Mouse (Mus musculus): ENCODE measurements around the gene Immp2l. TPM values are rescaled to one million over a fixed set of nuclear protein-coding genes. Genes with fewer than 3 reads are reported as not detected.

Gene Immp2l
- polyA plus RNA-seq, 1 experiment from 2014 or later = 12.5 TPM

DNA sequence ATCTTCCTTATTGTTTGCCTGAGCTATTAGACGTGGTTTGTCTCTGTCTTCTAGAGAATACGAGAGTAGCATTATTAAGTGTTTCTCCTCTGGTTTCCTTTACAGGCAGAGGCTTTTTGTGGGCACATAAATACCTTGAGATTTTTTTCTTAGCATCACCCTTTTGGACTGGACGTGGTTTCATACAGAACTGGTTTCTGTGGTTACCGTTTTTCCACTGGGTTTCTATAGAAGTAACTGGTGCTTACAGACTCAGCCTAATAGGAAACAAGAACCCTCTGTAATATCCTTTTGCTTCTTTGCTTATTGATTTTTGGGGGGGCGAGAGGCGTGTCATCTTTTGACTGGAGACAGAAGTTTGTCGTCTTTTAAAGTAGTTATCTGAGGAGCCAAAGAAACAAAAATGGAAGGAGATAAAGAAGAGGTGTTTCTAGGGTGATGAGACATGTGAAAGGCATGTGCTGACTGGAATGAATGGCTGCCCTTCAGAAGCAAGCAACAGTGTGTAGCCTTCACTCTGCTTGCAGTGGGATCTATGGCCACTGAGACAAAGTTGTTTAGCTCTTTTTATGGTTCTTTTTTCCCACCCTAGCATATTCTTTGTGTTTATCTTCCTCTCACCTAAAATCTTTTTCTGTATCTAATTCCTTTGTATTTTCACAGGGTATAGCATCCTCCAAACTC is 307.2 kb downstream of the Immp2l start:
- H3K27ac ChIP-seq (ENCODE audit: low read length) = no peak overlapping the region
- 50% methylated on average over 7 of the region's 7 CpGs for WGBS (ENCODE audit: insufficient replicate concordance)
- no peaks in the 10 kb centered on the region for H3K4me1 ChIP-seq (ENCODE audit: control insufficient read depth, low read depth, low read length)
- no peak overlapping the region for H3K4me3 ChIP-seq (ENCODE audit: low read depth, low read length)
- no peaks in the 10 kb centered on the region for H3K27me3 ChIP-seq (ENCODE audit: control insufficient read depth, insufficient read depth, low read depth, low read length)
- H3K36me3 ChIP-seq (ENCODE audit: control insufficient read depth, insufficient read depth) = no peaks in the 10 kb centered on the region
- no peak overlapping the region for H3K4me2 ChIP-seq (ENCODE audit: low read depth, low read length)
- H3K9me3 ChIP-seq (replicated peaks; ENCODE audit: control insufficient read depth, low read length) = no peaks in the 10 kb centered on the region
- H3K9ac ChIP-seq (ENCODE audit: low read depth, low read length) = no peak overlapping the region
- ATAC-seq (ENCODE audit: low read depth) = no peak

DNA sequence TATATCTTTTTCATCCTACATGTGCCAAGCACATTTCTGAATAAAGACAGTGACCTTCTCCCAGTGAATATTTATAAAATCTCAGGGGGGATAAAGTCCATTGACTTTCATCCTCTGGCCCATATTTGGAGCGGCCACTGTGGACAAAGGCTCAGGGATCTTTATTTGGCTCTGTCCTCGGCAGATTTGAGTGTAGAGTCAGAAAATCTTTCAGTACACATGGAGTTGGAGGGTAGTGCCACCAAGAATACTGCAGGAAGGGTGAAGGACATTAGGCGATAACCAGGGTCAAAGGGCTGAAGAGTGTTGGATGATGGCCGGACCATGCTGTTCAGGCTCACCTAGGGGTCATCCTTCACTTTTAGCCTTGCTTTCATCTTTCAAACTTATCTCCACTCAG is 321.7 kb downstream of the Immp2l start:
- no peaks in the 10 kb centered on the region for H3K36me3 ChIP-seq (ENCODE audit: control insufficient read depth, insufficient read depth)
- H3K4me3 ChIP-seq (ENCODE audit: low read depth, low read length) = no peak overlapping the region
- H3K9me3 ChIP-seq (replicated peaks; ENCODE audit: control insufficient read depth, low read length) = no peaks in the 10 kb centered on the region
- no peak overlapping the region for H3K9ac ChIP-seq (ENCODE audit: low read depth, low read length)
- 57% methylated on average over 4 of the region's 4 CpGs for WGBS (ENCODE audit: insufficient replicate concordance)
- no peak for ATAC-seq (ENCODE audit: low read depth)
- no peaks in the 10 kb centered on the region for H3K27me3 ChIP-seq (ENCODE audit: control insufficient read depth, insufficient read depth, low read depth, low read length)
- H3K27ac ChIP-seq (ENCODE audit: low read length) = no peak overlapping the region
- no peak overlapping the region for H3K4me2 ChIP-seq (ENCODE audit: low read depth, low read length)
- no peaks in the 10 kb centered on the region for H3K4me1 ChIP-seq (ENCODE audit: control insufficient read depth, low read depth, low read length)

DNA sequence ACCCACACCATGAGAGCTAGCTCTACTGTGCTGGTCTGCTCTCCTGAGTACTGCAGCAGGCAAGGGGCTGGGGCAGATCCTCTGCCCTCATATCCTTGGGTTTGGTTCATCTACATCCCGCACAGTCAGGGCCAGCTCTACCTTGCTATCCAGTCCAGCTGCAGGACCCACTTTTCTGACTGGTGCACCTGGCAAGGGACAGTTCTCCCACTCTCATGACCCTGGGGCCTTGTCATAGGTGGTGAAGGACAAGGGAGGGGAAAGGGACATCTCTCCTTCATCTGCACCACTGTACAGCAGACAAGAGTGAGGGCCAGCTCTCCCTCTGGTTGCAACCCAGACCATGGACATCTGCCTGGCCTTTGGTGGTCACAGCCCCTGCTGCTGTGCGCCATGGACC is 323.6 kb downstream of the Immp2l start:
- Histone ChIP-seq H3K4me1 (ENCODE audit: control insufficient read depth, low read depth, low read length) (no peaks in the 10 kb centered on the region), H3K27ac (ENCODE audit: low read length) (no peak overlapping the region), H3K4me3 (ENCODE audit: low read depth, low read length) (no peak overlapping the region), H3K27me3 (ENCODE audit: control insufficient read depth, insufficient read depth, low read depth, low read length) (no peaks in the 10 kb centered on the region), H3K9ac (ENCODE audit: low read depth, low read length) (no peak overlapping the region), H3K4me2 (ENCODE audit: low read depth, low read length) (no peak overlapping the region), H3K9me3 (replicated peaks; ENCODE audit: control insufficient read depth, low read length) (no peaks in the 10 kb centered on the region), H3K36me3 (ENCODE audit: control insufficient read depth, insufficient read depth) (no peaks in the 10 kb centered on the region)
- ATAC-seq (ENCODE audit: low read depth) = no peak
- 89% methylated on average over 2 of the region's 2 CpGs for WGBS (ENCODE audit: insufficient replicate concordance)

DNA sequence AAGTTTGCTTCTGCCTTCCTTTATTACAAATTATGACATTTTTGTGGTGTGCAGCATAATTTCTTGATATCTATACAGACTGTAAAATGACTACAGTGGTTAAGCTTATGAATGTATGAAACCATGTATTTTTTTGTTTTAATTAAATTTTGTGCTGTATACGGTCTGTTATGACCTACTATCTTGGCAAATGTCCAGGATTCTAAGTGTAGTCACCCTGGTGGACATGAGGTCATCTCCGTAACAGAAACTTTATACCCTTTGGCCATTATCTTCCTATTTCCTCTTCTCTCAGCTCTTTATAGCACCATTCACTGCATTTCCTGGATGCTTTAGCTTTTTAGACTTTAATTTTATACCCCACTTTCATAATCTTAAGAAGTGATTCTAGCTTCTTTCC is 325.5 kb downstream of the Immp2l start:
- no peak overlapping the region for H3K4me2 ChIP-seq (ENCODE audit: low read depth, low read length)
- H3K36me3 ChIP-seq (ENCODE audit: control insufficient read depth, insufficient read depth) = no peaks in the 10 kb centered on the region
- no peak overlapping the region for H3K4me3 ChIP-seq (ENCODE audit: low read depth, low read length)
- H3K9ac ChIP-seq (ENCODE audit: low read depth, low read length) = no peak overlapping the region
- ATAC-seq (ENCODE audit: low read depth) = no peak
- no peaks in the 10 kb centered on the region for H3K27me3 ChIP-seq (ENCODE audit: control insufficient read depth, insufficient read depth, low read depth, low read length)
- H3K9me3 ChIP-seq (replicated peaks; ENCODE audit: control insufficient read depth, low read length) = no peaks in the 10 kb centered on the region
- no peak overlapping the region for H3K27ac ChIP-seq (ENCODE audit: low read length)
- 47% methylated on average over 2 of the region's 2 CpGs for WGBS (ENCODE audit: insufficient replicate concordance)
- no peaks in the 10 kb centered on the region for H3K4me1 ChIP-seq (ENCODE audit: control insufficient read depth, low read depth, low read length)

DNA sequence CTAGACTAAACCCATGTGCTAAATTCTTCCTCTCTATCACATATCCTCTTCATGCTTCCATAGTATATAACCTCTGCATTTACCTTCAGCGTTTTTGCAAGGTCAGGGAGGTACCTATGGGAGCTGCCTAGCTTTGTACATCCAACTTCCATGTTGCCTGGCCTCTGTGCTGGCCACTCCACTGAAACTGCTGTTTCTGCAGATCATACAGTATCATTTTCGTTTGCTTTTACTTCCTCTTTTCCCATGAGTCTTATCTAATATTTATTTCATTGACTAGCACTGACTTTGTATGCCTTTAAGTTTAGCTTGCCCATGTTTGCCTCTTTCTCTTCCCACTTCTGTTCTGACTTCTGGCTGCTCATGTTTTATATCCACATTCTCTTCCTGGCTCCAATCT is 325.9 kb downstream of the Immp2l start:
- no peak overlapping the region for H3K27ac ChIP-seq (ENCODE audit: low read length)
- no peak overlapping the region for H3K4me2 ChIP-seq (ENCODE audit: low read depth, low read length)
- WGBS (ENCODE audit: insufficient replicate concordance) = 23% methylated on average over 2 of the region's 2 CpGs
- no peaks in the 10 kb centered on the region for H3K27me3 ChIP-seq (ENCODE audit: control insufficient read depth, insufficient read depth, low read depth, low read length)
- H3K4me3 ChIP-seq (ENCODE audit: low read depth, low read length) = no peak overlapping the region
- no peaks in the 10 kb centered on the region for H3K4me1 ChIP-seq (ENCODE audit: control insufficient read depth, low read depth, low read length)
- no peaks in the 10 kb centered on the region for H3K9me3 ChIP-seq (replicated peaks; ENCODE audit: control insufficient read depth, low read length)
- 0 out of 2 replicates have a peak, but pooled peaks have one; percentile 7 for ATAC-seq (ENCODE audit: low read depth)
- no peak overlapping the region for H3K9ac ChIP-seq (ENCODE audit: low read depth, low read length)
- no peaks in the 10 kb centered on the region for H3K36me3 ChIP-seq (ENCODE audit: control insufficient read depth, insufficient read depth)

DNA sequence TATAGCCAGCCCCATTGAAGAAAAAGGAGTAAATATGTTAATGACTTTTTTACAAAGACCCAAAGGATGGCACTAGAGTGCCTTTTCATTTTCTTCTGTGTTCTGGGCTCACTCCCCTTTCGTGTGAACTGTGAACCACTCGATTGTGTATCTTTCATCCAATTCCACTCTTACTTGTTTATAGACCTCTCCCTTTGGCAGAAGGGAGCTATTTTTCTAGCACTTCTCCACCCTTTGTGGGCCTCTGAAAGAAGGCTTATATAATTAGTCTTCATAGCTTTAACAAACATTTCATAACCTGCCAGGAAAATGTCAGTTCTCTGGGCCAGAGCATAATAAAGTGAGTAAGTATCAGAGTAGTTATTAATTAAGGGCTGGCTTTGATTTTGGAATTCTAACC is 327.4 kb downstream of the Immp2l start:
- Histone ChIP-seq H3K9ac (ENCODE audit: low read depth, low read length) (no peak overlapping the region), H3K36me3 (ENCODE audit: control insufficient read depth, insufficient read depth) (no peaks in the 10 kb centered on the region), H3K27me3 (ENCODE audit: control insufficient read depth, insufficient read depth, low read depth, low read length) (no peaks in the 10 kb centered on the region), H3K4me1 (ENCODE audit: control insufficient read depth, low read depth, low read length) (no peaks in the 10 kb centered on the region), H3K4me3 (ENCODE audit: low read depth, low read length) (no peak overlapping the region), H3K4me2 (ENCODE audit: low read depth, low read length) (no peak overlapping the region), H3K27ac (ENCODE audit: low read length) (no peak overlapping the region), H3K9me3 (replicated peaks; ENCODE audit: control insufficient read depth, low read length) (no peaks in the 10 kb centered on the region)
- 67% methylated on average over 2 of the region's 2 CpGs for WGBS (ENCODE audit: insufficient replicate concordance)
- ATAC-seq (ENCODE audit: low read depth) = no peak

DNA sequence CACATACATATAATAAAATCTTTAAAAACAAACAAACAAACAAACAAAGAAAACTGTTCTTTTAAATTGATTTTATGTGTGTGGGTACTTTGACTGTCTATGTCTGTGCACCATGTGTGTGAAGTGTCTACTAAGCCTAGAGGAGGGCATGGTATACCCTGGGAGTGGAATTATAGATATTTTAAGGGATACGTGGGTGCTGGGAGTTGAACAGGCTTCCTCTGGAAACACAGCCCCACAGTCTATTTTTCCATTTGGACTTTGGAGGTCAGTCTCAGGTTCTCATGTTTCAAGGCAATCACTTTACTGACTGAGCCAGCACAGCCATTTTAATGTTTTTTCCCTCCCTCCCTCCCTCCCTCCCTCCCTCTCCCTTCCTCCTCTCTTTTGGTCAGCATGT is 331.0 kb downstream of the Immp2l start:
- H3K36me3 ChIP-seq (ENCODE audit: control insufficient read depth, insufficient read depth) = no peaks in the 10 kb centered on the region
- H3K4me2 ChIP-seq (ENCODE audit: low read depth, low read length) = no peak overlapping the region
- H3K27me3 ChIP-seq (ENCODE audit: control insufficient read depth, insufficient read depth, low read depth, low read length) = no peaks in the 10 kb centered on the region
- no peaks in the 10 kb centered on the region for H3K9me3 ChIP-seq (replicated peaks; ENCODE audit: control insufficient read depth, low read length)
- ATAC-seq (ENCODE audit: low read depth) = no peak
- no peaks in the 10 kb centered on the region for H3K4me1 ChIP-seq (ENCODE audit: control insufficient read depth, low read depth, low read length)
- H3K9ac ChIP-seq (ENCODE audit: low read depth, low read length) = no peak overlapping the region
- H3K27ac ChIP-seq (ENCODE audit: low read length) = no peak overlapping the region
- no peak overlapping the region for H3K4me3 ChIP-seq (ENCODE audit: low read depth, low read length)
- 55% methylated on average over 1 of the region's 1 CpGs for WGBS (ENCODE audit: insufficient replicate concordance)

DNA sequence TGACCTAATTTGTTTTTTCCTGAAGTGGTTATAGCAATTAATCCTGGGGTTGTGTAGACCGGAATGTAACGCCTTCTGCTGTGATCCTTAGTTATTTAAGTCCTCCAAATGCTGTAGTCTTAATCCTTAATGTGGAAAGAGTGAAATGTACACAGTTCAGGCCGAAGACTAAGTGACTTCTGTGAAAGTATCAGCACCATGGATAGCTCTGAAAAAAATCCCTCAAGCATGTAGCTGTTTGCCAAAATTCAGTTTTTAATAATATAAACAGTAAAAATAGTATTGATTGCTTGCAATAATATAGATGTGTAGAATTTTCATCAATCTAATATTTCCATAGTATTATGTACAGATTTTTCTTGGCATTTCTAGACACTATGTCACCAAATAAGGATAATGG is 332.1 kb downstream of the Immp2l start:
- no peak overlapping the region for H3K4me2 ChIP-seq (ENCODE audit: low read depth, low read length)
- WGBS (ENCODE audit: insufficient replicate concordance) = 57% methylated on average over 3 of the region's 3 CpGs
- no peaks in the 10 kb centered on the region for H3K4me1 ChIP-seq (ENCODE audit: control insufficient read depth, low read depth, low read length)
- no peak overlapping the region for H3K4me3 ChIP-seq (ENCODE audit: low read depth, low read length)
- H3K27ac ChIP-seq (ENCODE audit: low read length) = no peak overlapping the region
- no peaks in the 10 kb centered on the region for H3K9me3 ChIP-seq (replicated peaks; ENCODE audit: control insufficient read depth, low read length)
- H3K9ac ChIP-seq (ENCODE audit: low read depth, low read length) = no peak overlapping the region
- ATAC-seq (ENCODE audit: low read depth) = no peak
- no peaks in the 10 kb centered on the region for H3K27me3 ChIP-seq (ENCODE audit: control insufficient read depth, insufficient read depth, low read depth, low read length)
- no peaks in the 10 kb centered on the region for H3K36me3 ChIP-seq (ENCODE audit: control insufficient read depth, insufficient read depth)

DNA sequence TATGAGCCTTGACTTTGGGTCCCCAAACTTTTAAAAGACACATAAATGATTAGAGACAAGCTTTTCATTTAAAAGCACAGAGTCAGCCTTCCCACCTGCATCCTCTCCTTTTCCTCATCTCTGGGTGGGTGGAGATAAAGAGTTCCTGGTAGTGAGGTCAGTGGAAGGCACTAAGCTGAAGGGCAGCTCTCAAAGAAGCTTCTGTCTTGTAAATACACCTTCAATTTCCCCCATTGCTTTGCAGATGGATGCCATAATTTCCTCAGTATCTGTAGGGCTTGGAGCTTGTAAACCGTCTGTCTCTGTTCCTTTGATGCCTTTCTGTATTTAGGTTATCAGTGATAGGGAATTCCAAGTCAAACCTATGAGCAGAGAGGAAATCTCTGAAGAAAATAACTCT is 362.8 kb downstream of the Immp2l start:
- ATAC-seq (ENCODE audit: low read depth) = no peak
- Histone ChIP-seq H3K4me3 (ENCODE audit: low read depth, low read length) (no peak overlapping the region), H3K27ac (ENCODE audit: low read length) (no peak overlapping the region), H3K36me3 (ENCODE audit: control insufficient read depth, insufficient read depth) (no peaks in the 10 kb centered on the region), H3K4me2 (ENCODE audit: low read depth, low read length) (no peak overlapping the region), H3K9me3 (replicated peaks; ENCODE audit: control insufficient read depth, low read length) (no peaks in the 10 kb centered on the region), H3K9ac (ENCODE audit: low read depth, low read length) (no peak overlapping the region), H3K27me3 (ENCODE audit: control insufficient read depth, insufficient read depth, low read depth, low read length) (no peaks in the 10 kb centered on the region), H3K4me1 (ENCODE audit: control insufficient read depth, low read depth, low read length) (no peaks in the 10 kb centered on the region)
- 50% methylated on average over 1 of the region's 1 CpGs for WGBS (ENCODE audit: insufficient replicate concordance)

Measured in liver, embryonic 16.5 days (tissue).